Mouse (Mus musculus) embryonic facial prominence, embryonic 12.5 days (tissue): Measurements from ENCODE around the gene Fbxl19. TPM values are rescaled to one million over a fixed set of nuclear protein-coding genes. Genes with fewer than 3 reads are reported as not detected.
"Not testable (repeated sequence)": the region's sequence is repeated elsewhere in the genome, so short reads cannot be mapped to it uniquely, and the experiment has no call there.

Source experiments
- ATAC-seq: fragments of 200-750 bp; cut with Nextera tagmentation; 2 replicates; pipeline ENCODE4 v1.8.0; 2017; ENCODE audit not compliant: insufficient number of reproducible peaks, insufficient read depth, low FRiP score, low TSS enrichment
- H3K27ac ChIP-seq: fragments of 300-500 bp; sonication (generic); 2 replicates; pipeline ENCODE4 v1.5.1; 2016; ENCODE audit warnings: mild to moderate bottlenecking
- H3K27me3 ChIP-seq: fragments of 300-500 bp; sonication (generic); 2 replicates; pipeline ENCODE4 v1.6.1; 2016; ENCODE audit warnings: mild to moderate bottlenecking, moderate library complexity
- H3K36me3 ChIP-seq: fragments of 300-500 bp; sonication (generic); 2 replicates; pipeline ENCODE4 v1.6.1; 2016; ENCODE audit warnings: mild to moderate bottlenecking
- H3K4me1 ChIP-seq: fragments of 300-500 bp; sonication (generic); 2 replicates; pipeline ENCODE4 v1.6.1; 2016
- H3K4me2 ChIP-seq: fragments of 300-500 bp; sonication (generic); replicated peaks from 2 replicates; pipeline ENCODE4 v1.6.1; 2016; ENCODE audit warnings: mild to moderate bottlenecking, moderate library complexity
- H3K4me3 ChIP-seq: fragments of 300-500 bp; sonication (generic); 2 replicates; pipeline ENCODE4 v1.5.1; 2016; ENCODE audit warnings: mild to moderate bottlenecking
- H3K9ac ChIP-seq: fragments of 300-500 bp; sonication (generic); 2 replicates; pipeline ENCODE4 v1.6.1; 2016; ENCODE audit warnings: mild to moderate bottlenecking, moderate library complexity
- H3K9me3 ChIP-seq: fragments of 300-500 bp; sonication (generic); 2 replicates; pipeline ENCODE4 v1.6.1; 2016; ENCODE audit warnings: mild to moderate bottlenecking, moderate library complexity
- WGBS: fragments of 180-500 bp; shearing (Covaris S2); methylation state at CpG from one replicate; pipeline ENCODE4 v1.1.7; 2016; 5-methylcytosine and 5-hydroxymethylcytosine counted together
- polyA plus RNA-seq: library from polyadenylated mRNA; unstranded; fragments of >200 nt; fragmentation: Nextera tagmentation; extraction: Ambion mirVana; gene quantifications from 2 replicates; pipeline ENCODE4 v1.2.1, GENCODE M21; 2016

Fbxl19 gene
- polyA plus RNA-seq, 1 experiment from 2014 or later = 11.8 TPM

DNA sequence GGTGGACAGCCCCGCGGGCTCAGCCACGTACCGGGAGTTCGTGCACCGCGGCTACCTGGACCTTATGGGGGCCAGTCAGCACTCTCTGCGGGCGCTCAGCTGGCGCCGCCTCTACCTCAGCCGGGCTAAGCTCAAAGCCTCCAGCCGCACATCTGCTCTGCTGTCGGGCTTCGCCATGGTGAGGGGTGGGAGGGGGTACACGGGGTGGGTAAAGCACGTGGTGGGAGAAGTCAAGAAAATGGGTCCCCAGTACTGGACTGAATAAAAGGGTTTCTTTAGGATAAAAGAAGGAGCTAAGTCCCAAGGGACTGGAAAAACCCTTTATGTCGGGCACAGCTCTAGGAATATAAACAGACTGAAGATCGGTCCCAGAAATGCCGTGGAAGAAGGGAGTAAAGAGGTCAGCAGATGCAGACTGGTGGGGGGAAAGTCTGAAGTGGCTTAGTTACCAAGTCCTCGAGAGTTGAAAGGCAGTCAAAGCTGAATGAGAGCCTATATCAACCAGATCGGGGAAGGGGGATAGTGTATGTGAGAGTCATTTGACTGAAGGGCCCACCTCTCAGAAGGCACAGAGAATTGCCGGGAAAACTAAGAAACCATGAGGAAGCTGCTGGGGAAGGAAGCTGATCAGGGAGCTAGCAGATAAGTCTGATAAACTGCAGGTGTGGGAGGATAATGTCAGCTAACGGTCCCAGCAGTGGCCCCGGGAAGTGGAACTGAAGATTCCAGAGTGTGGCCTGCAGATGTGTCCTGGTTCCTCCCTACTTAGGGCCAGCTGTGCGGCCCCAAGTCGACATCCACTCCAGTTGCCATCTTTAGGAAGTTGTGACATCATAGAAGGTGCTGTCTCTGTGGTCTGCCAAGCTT is 25.9 kb downstream of the Fbxl19 start:
- Histone ChIP-seq H3K4me2 (peak overlapping the region; percentile 88), H3K27me3 (no peaks in the 10 kb centered on the region), H3K9me3 (no peaks in the 10 kb centered on the region), H3K4me1 (peaks cover 25% of the 10 kb centered on the region), H3K9ac (peak overlapping the region; percentile 80), H3K36me3 (peaks cover 27% of the 10 kb centered on the region), H3K4me3 (peak overlapping the region; percentile 64), H3K27ac (peak overlapping the region; percentile 93)
- WGBS = 2% methylated on average over 27 of the region's 27 CpGs
- ATAC-seq = peak; percentile 38

GRCm38 (mm10) chr7:127771262-127771661 is 26.9 kb downstream of the Fbxl19 start:
- Histone ChIP-seq H3K4me3 (no peak overlapping the region), H3K4me1 (peaks cover 25% of the 10 kb centered on the region), H3K36me3 (peaks cover 17% of the 10 kb centered on the region), H3K27me3 (no peaks in the 10 kb centered on the region), H3K4me2 (peak overlapping the region; percentile 88), H3K9ac (0 out of 2 replicates have a peak overlapping the region, but pooled peaks have one; percentile 80), H3K9me3 (no peaks in the 10 kb centered on the region), H3K27ac (no peak overlapping the region)
- 72% methylated on average over 5 of the region's 5 CpGs for WGBS
- no peak for ATAC-seq

DNA sequence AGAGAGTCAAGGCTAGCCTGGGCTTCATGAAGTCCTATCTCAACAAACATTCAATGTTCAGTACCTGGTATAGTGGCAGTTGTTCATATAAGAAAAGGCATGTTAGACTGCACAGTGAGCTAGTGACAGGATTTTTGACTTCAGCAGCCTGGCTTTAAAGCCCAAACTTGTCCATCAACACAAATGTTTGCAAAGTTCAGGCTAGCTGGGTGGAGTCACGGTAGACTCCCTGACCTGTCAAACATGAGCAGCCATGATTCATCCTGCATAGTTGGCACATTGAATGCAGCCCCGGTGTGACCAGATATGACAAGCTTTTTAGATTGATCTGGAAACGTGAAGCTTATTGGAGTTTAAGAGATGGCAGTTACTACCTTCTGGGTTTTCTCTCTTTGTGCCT is 27.7 kb downstream of the Fbxl19 start:
- no peak for ATAC-seq
- Histone ChIP-seq H3K4me1 (peaks cover 25% of the 10 kb centered on the region), H3K9ac (no peak overlapping the region; the same call in 1 of the 2 replicates), H3K27ac (no peak overlapping the region), H3K27me3 (no peaks in the 10 kb centered on the region), H3K4me2 (no peak overlapping the region), H3K4me3 (no peak overlapping the region), H3K9me3 (no peaks in the 10 kb centered on the region), H3K36me3 (peaks cover 12% of the 10 kb centered on the region)
- WGBS = 86% methylated on average over 3 of the region's 3 CpGs

DNA sequence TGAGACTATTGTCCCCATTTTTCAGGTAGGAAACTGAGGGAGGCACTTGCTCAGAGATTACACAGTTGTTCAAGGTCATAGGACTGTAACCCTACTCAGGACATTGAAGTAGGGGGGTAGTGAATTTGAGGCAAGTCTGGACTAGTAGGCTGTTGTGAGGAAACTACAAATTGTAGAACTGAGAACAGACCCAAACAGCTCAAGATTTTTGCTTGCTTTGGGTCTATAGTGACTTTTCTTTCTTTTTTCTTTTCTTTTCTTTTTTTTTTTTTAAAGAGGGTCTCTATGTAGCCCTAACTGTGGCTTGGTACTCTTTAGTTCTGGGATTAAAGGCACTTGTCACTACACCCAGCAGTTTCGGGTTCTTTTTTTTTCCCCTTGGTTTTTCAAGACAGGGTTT is 28.2 kb downstream of the Fbxl19 start:
- Histone ChIP-seq H3K27ac (no peak overlapping the region), H3K36me3 (peaks cover 7% of the 10 kb centered on the region), H3K4me2 (no peak overlapping the region), H3K4me3 (no peak overlapping the region), H3K27me3 (no peaks in the 10 kb centered on the region), H3K4me1 (peaks cover 25% of the 10 kb centered on the region), H3K9ac (no peak overlapping the region), H3K9me3 (no peaks in the 10 kb centered on the region)
- 93% methylated on average over 1 of the region's 1 CpGs for WGBS
- no peak for ATAC-seq

- peaks cover 23% of the 10 kb centered on the region for H3K4me1 ChIP-seq
- H3K27me3 ChIP-seq = no peaks in the 10 kb centered on the region
- no peak overlapping the region for H3K4me2 ChIP-seq
- no peak overlapping the region for H3K9ac ChIP-seq
- WGBS = 42% methylated on average over 9 of the region's 9 CpGs
- H3K4me3 ChIP-seq = no peak overlapping the region
- H3K9me3 ChIP-seq = no peaks in the 10 kb centered on the region
- H3K36me3 ChIP-seq = 0 out of 2 replicates have a peak, but pooled peaks cover 3% of the 10 kb centered on the region
- no peak for ATAC-seq
- 0 out of 2 replicates have a peak overlapping the region, but pooled peaks have one; percentile 6 for H3K27ac ChIP-seq
Observed at GRCm38 (mm10) chr7:127773664-127774384, 29.5 kb downstream of the Fbxl19 start.

DNA sequence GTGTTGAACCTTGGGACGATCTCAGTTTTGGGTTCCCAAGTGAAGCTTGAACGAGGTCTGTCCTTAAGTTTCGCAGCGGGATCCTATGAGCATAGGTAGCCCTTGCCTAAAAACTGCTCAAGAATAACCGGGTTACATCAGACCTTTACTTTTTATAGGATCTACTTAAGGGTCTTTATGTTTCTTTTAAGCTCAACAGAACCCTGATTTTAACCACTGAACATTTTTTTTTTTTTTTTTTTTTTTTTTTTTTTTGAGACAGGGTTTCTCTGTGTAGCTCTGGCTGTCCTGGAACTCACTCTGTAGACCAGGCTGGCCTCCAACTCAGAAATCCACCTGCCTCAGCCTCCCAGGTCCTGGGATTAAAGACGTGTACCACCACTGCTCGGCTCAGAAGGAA is 31.5 kb downstream of the Fbxl19 start:
- Histone ChIP-seq H3K4me3 (peak overlapping the region; percentile 88), H3K4me1 (peaks cover 15% of the 10 kb centered on the region), H3K9ac (peak overlapping the region; percentile 95), H3K36me3 (peaks cover 11% of the 10 kb centered on the region), H3K4me2 (peak overlapping the region; percentile 86), H3K27ac (peak overlapping the region; percentile 96)
- ATAC-seq, H3K9me3 ChIP-seq, H3K27me3 ChIP-seq: not testable (repeated sequence)
- WGBS = 78% methylated on average over 7 of the region's 7 CpGs

- ATAC-seq = 0 out of 2 replicates have a peak, but pooled peaks have one; percentile 49
- peak within 1 kb of the TSS; percentile 95 for H3K9ac ChIP-seq
- H3K4me2 ChIP-seq = peak within 1 kb of the TSS; percentile 86
- under 1% methylated on average over 23 of the region's 23 CpGs for WGBS
- H3K27me3 ChIP-seq = no peaks in the 10 kb centered on the region
- peak within 1 kb of the TSS; percentile 96 for H3K27ac ChIP-seq
- peaks cover 17% of the 10 kb centered on the region for H3K36me3 ChIP-seq
- H3K4me3 ChIP-seq = peak within 1 kb of the TSS; percentile 88
- no peaks in the 10 kb centered on the region for H3K9me3 ChIP-seq
- peaks cover 9% of the 10 kb centered on the region for H3K4me1 ChIP-seq
Observed at GRCm38 (mm10) chr7:127776426-127776825, 32.1 kb downstream of the Fbxl19 start, which contains the start of gene Setd1a. Gene Setd1a (plus strand): TSS chr7:127776670.

DNA sequence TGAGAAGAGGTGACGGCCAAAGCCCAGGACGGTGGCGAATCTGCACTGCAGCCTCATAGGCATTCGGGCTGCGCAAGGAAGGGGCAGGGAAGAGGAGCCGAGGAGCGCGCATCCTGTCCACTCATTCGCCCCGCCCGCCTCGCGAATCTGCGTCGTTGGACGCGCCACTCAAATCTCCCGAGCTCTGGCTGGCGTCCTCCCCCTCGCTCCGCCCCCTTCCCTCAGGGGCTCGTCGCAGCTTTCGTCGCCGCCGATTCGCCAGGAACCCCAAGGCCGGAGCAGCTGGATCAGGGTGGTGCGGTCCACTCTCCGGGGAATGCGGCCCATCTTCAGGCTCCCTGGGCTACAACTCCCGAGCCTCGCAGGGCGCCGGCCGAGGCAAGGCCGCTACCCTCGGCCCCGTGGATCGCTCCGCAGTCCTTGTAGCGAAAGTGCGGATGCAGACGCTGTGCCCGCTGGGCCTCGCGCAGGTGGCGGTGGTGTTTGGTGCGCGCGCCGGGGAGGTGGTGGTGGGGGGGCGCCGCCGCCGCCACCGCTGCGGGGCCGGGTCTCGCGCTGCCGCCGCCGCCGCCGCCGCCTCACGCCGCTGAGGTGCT is 32.6 kb downstream of the Fbxl19 start:
- Histone ChIP-seq H3K4me2 (peak overlapping the region; percentile 86), H3K9ac (peak overlapping the region; percentile 95), H3K36me3 (peaks cover 22% of the 10 kb centered on the region), H3K27ac (peak overlapping the region; percentile 96), H3K9me3 (no peaks in the 10 kb centered on the region), H3K27me3 (no peaks in the 10 kb centered on the region), H3K4me3 (peak overlapping the region; percentile 88), H3K4me1 (peaks cover 8% of the 10 kb centered on the region)
- under 1% methylated on average over 70 of the region's 70 CpGs for WGBS
- ATAC-seq = peak; percentile 79

GRCm38 (mm10) chr7:127777474-127778266 is 33.3 kb downstream of the Fbxl19 start:
- Histone ChIP-seq H3K27me3 (no peaks in the 10 kb centered on the region), H3K4me2 (peak overlapping the region; percentile 86), H3K4me3 (peak overlapping the region; percentile 88), H3K9ac (peak overlapping the region; percentile 95), H3K9me3 (no peaks in the 10 kb centered on the region), H3K36me3 (peaks cover 29% of the 10 kb centered on the region), H3K27ac (peak overlapping the region; percentile 96), H3K4me1 (peaks cover 8% of the 10 kb centered on the region)
- peak; percentile 61 for ATAC-seq
- 4% methylated on average over 49 of the region's 66 CpGs for WGBS

DNA sequence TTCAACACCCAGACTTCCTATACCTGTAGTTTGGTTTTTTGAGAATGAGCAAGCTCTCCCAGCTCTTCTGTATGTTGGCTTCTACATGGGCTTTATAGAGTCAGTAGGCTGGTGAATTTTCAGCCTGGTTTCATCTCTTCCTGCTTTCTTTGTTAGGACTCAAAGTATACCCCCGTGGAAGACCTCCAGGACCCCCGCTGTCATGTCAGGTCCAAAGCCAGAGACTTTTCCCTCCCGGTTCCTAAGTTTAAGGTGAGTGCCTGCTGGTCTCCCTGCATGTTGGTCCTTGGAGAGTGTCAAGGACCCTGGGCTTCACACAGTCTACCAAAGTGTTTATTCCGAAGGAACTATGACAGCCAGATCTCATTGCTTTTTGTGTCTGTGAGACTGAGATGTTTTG is 34.0 kb downstream of the Fbxl19 start:
- Histone ChIP-seq H3K4me1 (peaks cover 8% of the 10 kb centered on the region), H3K27me3 (no peaks in the 10 kb centered on the region), H3K4me3 (peak overlapping the region; percentile 88), H3K9me3 (no peaks in the 10 kb centered on the region), H3K9ac (peak overlapping the region; percentile 95), H3K27ac (no peak overlapping the region), H3K36me3 (peaks cover 34% of the 10 kb centered on the region), H3K4me2 (peak overlapping the region; percentile 86)
- no peak for ATAC-seq
- WGBS = 81% methylated on average over 4 of the region's 4 CpGs

GRCm38 (mm10) chr7:127785308-127785707 is 41.0 kb downstream of the Fbxl19 start, which contains the start of gene Gm49388:
Gene Gm49388 (plus strand): TSS chr7:127785608.
- Histone ChIP-seq H3K27ac (no peak within 1 kb of the TSS), H3K4me1 (no peaks in the 10 kb centered on the region), H3K9me3 (no peaks in the 10 kb centered on the region), H3K9ac (no peak within 1 kb of the TSS), H3K4me2 (no peak within 1 kb of the TSS), H3K4me3 (no peak within 1 kb of the TSS), H3K27me3 (no peaks in the 10 kb centered on the region), H3K36me3 (peaks cover 96% of the 10 kb centered on the region)
- WGBS = 90% methylated on average over 7 of the region's 7 CpGs
- no peak for ATAC-seq
